Mouse (Mus musculus) large intestine, adult 2 months (tissue): ENCODE measurements around the gene Sp1. TPM values are rescaled to one million over a fixed set of nuclear protein-coding genes. Genes with fewer than 3 reads are reported as not detected.

Experiments used
- DNase-seq: peaks from one replicate; pipeline ENCODE4 v3.0.0-alpha.2; 2012; ENCODE audit warnings: low read depth, low spot score
- WGBS: fragments of 180-500 bp; shearing (Covaris S2); methylation state at CpG from one replicate; pipeline ENCODE4 v1.1.7; 2018; 5-methylcytosine and 5-hydroxymethylcytosine counted together
- polyA plus RNA-seq: library from polyadenylated mRNA; depleted of rRNA; stranded (reverse); fragments of >200 nt; gene quantifications from 2 replicates; pipeline ENCODE4 v1.2.3, GENCODE M21; 2012; rRNA removed

The Sp1 gene
- polyA plus RNA-seq, 1 experiment: 10.3 TPM

GRCm38 (mm10) chr15:102470605-102471294 is 64.8 kb downstream of the Sp1 start:
- WGBS: under 1% methylated on average over 52 of the region's 67 CpGs
- no peak for DNase-seq

GRCm38 (mm10) chr15:102471295-102471645 is 65.3 kb downstream of the Sp1 start:
- DNase-seq: no peak
- 3% methylated on average over 10 of the region's 10 CpGs for WGBS

DNA sequence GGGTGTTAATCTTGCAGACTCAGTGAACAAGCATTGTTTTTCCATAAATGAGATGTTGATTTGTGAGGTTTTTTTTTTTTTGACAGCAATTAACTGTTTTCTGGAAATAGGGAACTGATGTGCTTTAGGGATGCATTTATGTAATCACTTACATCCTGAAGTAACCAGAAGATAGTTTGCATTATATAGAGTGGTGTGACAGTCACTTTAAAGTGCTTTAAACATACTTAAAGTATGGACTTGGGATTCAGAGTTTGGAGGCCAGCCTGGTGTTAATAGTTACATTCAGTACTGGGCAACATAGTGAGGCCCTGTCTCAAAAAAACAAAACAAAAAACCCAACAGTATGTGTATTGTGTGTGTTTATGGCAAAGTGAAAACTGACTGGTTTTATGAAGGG is 65.8 kb downstream of the Sp1 start:
- DNase-seq: no peak

- no peak for DNase-seq
- 44% methylated on average over 2 of the region's 2 CpGs for WGBS
Observed at GRCm38 (mm10) chr15:102473246-102473645, 67.3 kb downstream of the Sp1 start.

- 76% methylated on average over 2 of the region's 2 CpGs for WGBS
- DNase-seq: no peak
Observed at GRCm38 (mm10) chr15:102474520-102474919, 68.6 kb downstream of the Sp1 start.

DNA sequence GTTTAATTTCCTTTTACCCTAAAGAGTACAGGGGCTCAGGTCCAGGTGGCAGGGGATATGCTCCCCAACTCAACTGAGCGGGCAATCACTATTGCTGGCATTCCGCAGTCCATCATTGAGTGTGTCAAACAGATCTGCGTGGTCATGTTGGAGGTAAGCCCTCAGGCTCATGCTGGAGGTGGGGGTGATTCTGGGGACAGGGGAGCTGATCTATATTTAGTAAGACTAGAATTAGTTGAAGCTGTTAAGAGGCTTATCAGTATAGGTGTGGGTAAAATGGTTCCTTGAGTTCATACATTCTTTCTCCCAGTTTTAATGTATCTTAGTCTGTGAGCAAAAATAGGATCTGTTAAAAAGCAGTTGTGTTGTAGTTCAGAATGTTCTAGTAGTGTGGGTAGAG is 77.2 kb downstream of the Sp1 start:
- DNase-seq: no peak
- WGBS: 94% methylated on average over 3 of the region's 3 CpGs

DNA sequence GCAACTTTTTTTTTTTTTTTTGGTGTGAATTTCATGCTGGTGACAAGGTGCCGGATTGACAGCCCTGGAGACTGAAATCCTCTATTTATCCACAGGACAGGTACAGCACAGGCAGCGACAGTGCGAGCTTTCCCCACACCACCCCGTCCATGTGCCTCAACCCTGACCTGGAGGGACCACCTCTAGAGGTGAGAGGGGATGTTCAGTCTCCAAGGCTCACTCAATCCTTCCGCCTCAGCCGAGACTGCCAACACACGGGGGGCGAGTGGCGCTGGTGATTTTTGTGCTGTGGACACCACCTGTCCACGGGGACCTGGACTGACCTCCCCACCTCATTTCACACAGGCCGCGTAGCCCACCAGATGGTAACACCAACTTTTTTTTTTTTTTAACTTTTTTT is 79.9 kb downstream of the Sp1 start:
- no peak for DNase-seq
- 93% methylated on average over 12 of the region's 12 CpGs for WGBS

Other genes starting within 250 kb of the Sp1 start
- gene Zfp740, start 202.9 kb upstream of the Sp1 start, polyA plus RNA-seq: 20.2 and 26.4 TPM in 2 replicates
- 18.9 and 23.9 TPM in 2 replicates for gene Csad, start 201.4 kb upstream of the Sp1 start, polyA plus RNA-seq
- 23.0 and 24.8 TPM in 2 replicates for gene Itgb7, start 174.2 kb upstream of the Sp1 start, polyA plus RNA-seq
- gene Rarg, start 148.6 kb upstream of the Sp1 start, polyA plus RNA-seq: 6.9 and 8.6 TPM in 2 replicates
- not detected in 2 replicates for gene Gm9918, start 135.6 kb upstream of the Sp1 start, polyA plus RNA-seq
- 52.4 and 57.1 TPM in 2 replicates for gene Mfsd5, start 126.7 kb upstream of the Sp1 start, polyA plus RNA-seq
- 14.8 and 16.1 TPM in 2 replicates for gene Espl1, start 109.9 kb upstream of the Sp1 start, polyA plus RNA-seq
- gene Pfdn5, start 80.0 kb upstream of the Sp1 start, polyA plus RNA-seq: 97.0 and 98.7 TPM in 2 replicates
- 38.9 and 49.8 TPM in 2 replicates for gene Myg1, start 74.4 kb upstream of the Sp1 start, polyA plus RNA-seq
- 31.0 and 35.2 TPM in 2 replicates for gene Aaas, start 55.4 kb upstream of the Sp1 start, polyA plus RNA-seq
- not detected in 2 replicates for gene Sp7, start 39.0 kb upstream of the Sp1 start, polyA plus RNA-seq
- gene Amhr2, start 39.2 kb downstream of the Sp1 start, polyA plus RNA-seq: 0.16 and 1.0 TPM in 2 replicates
- gene Prr13, start 52.9 kb downstream of the Sp1 start, polyA plus RNA-seq: 734 and 781 TPM in 2 replicates
- 449 and 466 TPM in 2 replicates for gene Pcbp2, start 64.4 kb downstream of the Sp1 start, polyA plus RNA-seq
- not detected in 2 replicates for gene Gm10337, start 97.6 kb downstream of the Sp1 start, polyA plus RNA-seq
- gene Map3k12, start 110.9 kb downstream of the Sp1 start, polyA plus RNA-seq: 2.6 and 2.7 TPM in 2 replicates
- 82.8 and 89.5 TPM in 2 replicates for gene Tarbp2, start 112.0 kb downstream of the Sp1 start, polyA plus RNA-seq
- 3.1 and 3.6 TPM in 2 replicates for gene Npff, start 118.8 kb downstream of the Sp1 start, polyA plus RNA-seq
- gene Gm28047, start 218.9 kb downstream of the Sp1 start, polyA plus RNA-seq: not detected in 2 replicates
- 45.0 and 47.4 TPM in 2 replicates for gene Atf7, start 219.3 kb downstream of the Sp1 start, polyA plus RNA-seq